Mouse (Mus musculus) mouse embryonic stem cell (cell line): Measurements from ENCODE around the gene Mpp4.

Experiments
- in situ Hi-C, 2 experiments: fragments of 300-500 bp; cut with MboI; formaldehyde crosslinking; loops; 1 replicate in 1 of 2; 3 replicates in 1 of 2; pipeline ENCODE4 v1.14.3; 2019 to 2020; ENCODE audit warnings: low sequenced_read_pairs in 2 of 2, low pct_unique_long_range_greater_than_20kb in 1 of 2, mixed read lengths in 1 of 2; ENCODE audit not compliant: unreplicated experiment in 1 of 2

The Mpp4 gene

DNA sequence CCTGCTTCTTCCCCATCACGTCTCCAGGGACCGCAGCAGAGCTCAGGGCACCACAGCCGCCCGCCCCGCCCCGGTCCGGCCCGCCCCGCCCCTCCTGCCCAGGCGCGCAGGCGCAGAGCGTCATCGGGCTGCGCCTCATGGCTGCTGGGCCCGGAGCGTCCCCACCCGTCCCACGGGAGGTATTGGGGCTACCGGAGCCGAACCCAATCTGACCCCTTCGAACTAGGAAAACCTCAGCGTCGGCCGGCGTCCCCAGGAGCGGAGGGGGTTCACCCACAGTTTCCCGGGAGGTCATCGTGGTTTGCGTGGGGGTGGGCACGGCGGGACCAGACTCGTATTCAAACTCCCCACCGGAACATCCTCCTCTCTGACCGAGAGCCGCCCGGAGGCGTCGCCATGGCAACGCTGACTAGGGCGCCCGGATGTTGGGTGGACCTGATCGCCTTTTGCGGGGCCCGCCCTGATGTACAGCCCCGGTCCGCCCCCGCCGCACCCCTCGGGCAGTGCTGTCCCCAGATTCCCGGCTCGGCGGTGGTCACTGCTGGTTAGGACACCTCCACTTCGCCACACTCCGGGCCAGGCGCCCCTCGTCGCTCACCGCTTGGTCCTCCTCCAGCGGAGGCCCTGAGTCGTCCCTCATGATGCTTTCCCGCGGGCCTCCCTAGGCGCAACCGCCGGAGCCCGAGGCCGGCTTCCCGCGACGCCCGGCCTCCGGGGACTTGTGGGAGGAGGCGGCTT is 43.3 kb downstream of the Mpp4 start, which contains the start of gene Tmem237:
TSS of gene Tmem237 (minus strand) at position 689 of the 738 bp plus-strand sequence.
- in situ Hi-C loops: no loop called here

DNA sequence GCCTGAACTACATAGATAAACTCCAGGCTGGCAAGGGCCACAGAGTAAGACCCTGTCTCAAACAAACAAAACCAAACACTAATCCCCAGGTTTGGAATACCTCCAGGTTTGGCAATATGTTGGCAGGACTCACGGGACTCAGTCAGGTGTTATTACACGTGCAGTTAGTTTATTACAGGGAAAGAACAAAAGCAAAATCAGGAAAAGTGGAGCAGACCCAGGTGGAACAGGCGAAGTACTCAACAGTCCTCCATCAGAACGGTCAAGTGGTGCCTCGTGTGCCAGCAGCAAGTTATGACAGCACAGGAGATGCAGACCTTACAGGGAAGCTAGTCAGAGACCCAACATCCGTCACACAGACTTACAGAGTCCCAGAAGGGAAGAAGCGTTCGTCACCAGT is 52.7 kb downstream of the Mpp4 start:
- in situ Hi-C loops: no loop called here

DNA sequence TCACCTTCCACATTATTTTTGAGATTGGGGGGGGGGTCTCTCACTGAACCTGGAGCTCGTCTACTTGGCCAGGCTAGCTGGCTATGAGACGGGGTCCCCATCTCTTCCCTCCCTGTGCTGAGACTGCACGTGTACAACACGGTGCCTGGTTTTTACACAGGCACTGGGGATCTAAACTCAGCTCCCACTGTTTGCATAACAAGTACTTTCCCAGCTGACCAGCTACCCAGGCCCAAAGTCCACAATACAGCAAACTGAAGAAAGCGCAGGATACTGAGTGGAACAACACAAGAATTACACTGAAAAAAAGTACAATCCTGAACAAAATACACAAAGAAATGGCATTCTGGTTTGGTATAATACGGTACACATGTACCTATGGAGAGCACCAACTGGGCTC is 61.1 kb downstream of the Mpp4 start:
- in situ Hi-C loops: no loop called here

- in situ Hi-C loops: no loop called here
These were observed 62.2 kb downstream of the Mpp4 start for GRCm38 (mm10) chr1:59101020-59101419.

GRCm38 (mm10) chr1:59094705-59095104 is 68.5 kb downstream of the Mpp4 start, which contains the start of gene C2cd6:
Gene C2cd6, minus strand, starts transcription at chr1:59094900.
- in situ Hi-C loops: no loop called here
